Mouse (Mus musculus) kidney, embryonic 15.5 days (tissue): ENCODE data around the gene Dap. TPM values are rescaled to one million over a fixed set of nuclear protein-coding genes. Genes with fewer than 3 reads are reported as not detected.

Experiments
- ATAC-seq: fragments of 200-750 bp; cut with Nextera tagmentation; replicated peaks from 2 replicates; pipeline ENCODE4 v1.8.0; 2017; ENCODE audit warnings: moderate TSS enrichment; ENCODE audit not compliant: low FRiP score
- H3K27ac ChIP-seq: fragments of 300-500 bp; sonication (generic); 2 replicates; pipeline ENCODE4 v1.5.1; 2015; ENCODE audit warnings: mild to moderate bottlenecking, inconsistent platforms
- H3K27me3 ChIP-seq: fragments of 300-500 bp; sonication (generic); 2 replicates; pipeline ENCODE4 v1.6.1; 2015; ENCODE audit warnings: inconsistent platforms
- H3K36me3 ChIP-seq: fragments of 300-500 bp; sonication (generic); 2 replicates; pipeline ENCODE4 v1.6.1; 2015; ENCODE audit warnings: inconsistent platforms
- H3K4me1 ChIP-seq: fragments of 300-500 bp; sonication (generic); 2 replicates; pipeline ENCODE4 v1.6.1; 2015; ENCODE audit warnings: inconsistent platforms
- H3K4me2 ChIP-seq: fragments of 300-500 bp; sonication (generic); 2 replicates; pipeline ENCODE4 v1.6.1; 2015; ENCODE audit warnings: moderate library complexity, mild to moderate bottlenecking, inconsistent platforms
- H3K4me3 ChIP-seq: fragments of 300-500 bp; sonication (generic); replicated peaks from 2 replicates; pipeline ENCODE4 v1.5.1; 2015; ENCODE audit warnings: mild to moderate bottlenecking, inconsistent platforms
- H3K9ac ChIP-seq: fragments of 300-500 bp; sonication (generic); 2 replicates; pipeline ENCODE4 v1.6.1; 2015; ENCODE audit warnings: mild to moderate bottlenecking, inconsistent platforms
- H3K9me3 ChIP-seq: fragments of 300-500 bp; sonication (generic); replicated peaks from 2 replicates; pipeline ENCODE4 v1.6.1; 2016; ENCODE audit warnings: inconsistent platforms
- WGBS: fragments of 180-500 bp; shearing (Covaris S2); methylation state at CpG from one replicate; pipeline ENCODE4 v1.1.7; 2015; ENCODE audit warnings: mixed read lengths; 5-methylcytosine and 5-hydroxymethylcytosine counted together
- polyA plus RNA-seq: library from polyadenylated mRNA; unstranded; fragments of >200 nt; fragmentation: Nextera tagmentation; extraction: Ambion mirVana; gene quantifications from 2 replicates; pipeline ENCODE4 v1.2.1, GENCODE M21; 2015

The Dap gene
- polyA plus RNA-seq, 1 experiment from 2014 or later, result 86.3 TPM

GRCm38 (mm10) chr15:31239713-31240112 is 15.6 kb downstream of the Dap start:
- 71% methylated on average over 13 of the region's 13 CpGs for WGBS
- no peaks in the 10 kb centered on the region; the same call in 1 of the 2 replicates for H3K9me3 ChIP-seq
- peaks cover 36% of the 10 kb centered on the region; the same call in 1 of the 2 replicates for H3K4me1 ChIP-seq
- H3K9ac ChIP-seq, result no peak overlapping the region
- H3K4me2 ChIP-seq, result no peak overlapping the region
- H3K27ac ChIP-seq, result no peak overlapping the region
- no peaks in the 10 kb centered on the region for H3K27me3 ChIP-seq
- no peak for ATAC-seq
- H3K4me3 ChIP-seq, result no peak overlapping the region
- peaks cover 56% of the 10 kb centered on the region for H3K36me3 ChIP-seq

- Histone ChIP-seq H3K4me3 (no peak overlapping the region), H3K27ac (no peak overlapping the region), H3K4me2 (no peak overlapping the region), H3K4me1 (peaks cover 32% of the 10 kb centered on the region; the same call in 1 of the 2 replicates), H3K9me3 (no peaks in the 10 kb centered on the region; the same call in 1 of the 2 replicates), H3K27me3 (no peaks in the 10 kb centered on the region), H3K36me3 (peaks cover 56% of the 10 kb centered on the region), H3K9ac (no peak overlapping the region)
- ATAC-seq, result no peak
- 93% methylated on average over 4 of the region's 4 CpGs for WGBS
These were observed 16.1 kb downstream of the Dap start for GRCm38 (mm10) chr15:31240181-31240580.

GRCm38 (mm10) chr15:31243260-31243659 is 19.1 kb downstream of the Dap start:
- Histone ChIP-seq H3K4me1 (peaks cover 22% of the 10 kb centered on the region), H3K36me3 (peaks cover 42% of the 10 kb centered on the region), H3K4me2 (no peak overlapping the region), H3K9me3 (no peaks in the 10 kb centered on the region; the same call in 1 of the 2 replicates), H3K4me3 (no peak overlapping the region), H3K27me3 (no peaks in the 10 kb centered on the region), H3K27ac (no peak overlapping the region), H3K9ac (no peak overlapping the region)
- WGBS, result 70% methylated on average over 10 of the region's 10 CpGs
- ATAC-seq, result no peak

GRCm38 (mm10) chr15:31244696-31245445 is 20.8 kb downstream of the Dap start:
- WGBS, result 87% methylated on average over 17 of the region's 17 CpGs

GRCm38 (mm10) chr15:31245934-31246333 is 21.8 kb downstream of the Dap start:
- peak; percentile 50; the same call in 1 of the 2 replicates for ATAC-seq
- H3K4me3 ChIP-seq, result no peak overlapping the region
- no peak overlapping the region for H3K27ac ChIP-seq
- H3K4me2 ChIP-seq, result no peak overlapping the region
- no peaks in the 10 kb centered on the region for H3K27me3 ChIP-seq
- H3K9ac ChIP-seq, result no peak overlapping the region
- H3K9me3 ChIP-seq, result no peaks in the 10 kb centered on the region; the same call in 1 of the 2 replicates
- peaks cover 32% of the 10 kb centered on the region for H3K36me3 ChIP-seq
- 56% methylated on average over 9 of the region's 9 CpGs for WGBS
- H3K4me1 ChIP-seq, result peaks cover 25% of the 10 kb centered on the region

More at GRCm38 (mm10) chr15:31244696-31245445, 20.8 kb downstream of the Dap start:
- no peak for ATAC-seq
- Histone ChIP-seq H3K9ac (no peak overlapping the region), H3K9me3 (no peaks in the 10 kb centered on the region; the same call in 1 of the 2 replicates), H3K4me2 (no peak overlapping the region), H3K27me3 (no peaks in the 10 kb centered on the region), H3K27ac (no peak overlapping the region), H3K36me3 (peaks cover 42% of the 10 kb centered on the region), H3K4me3 (no peak overlapping the region), H3K4me1 (peaks cover 20% of the 10 kb centered on the region)

- Histone ChIP-seq H3K9me3 (no peaks in the 10 kb centered on the region), H3K27me3 (no peaks in the 10 kb centered on the region), H3K27ac (no peak overlapping the region), H3K36me3 (peaks cover 21% of the 10 kb centered on the region), H3K4me2 (no peak overlapping the region), H3K4me3 (no peak overlapping the region), H3K9ac (no peak overlapping the region), H3K4me1 (peaks cover 25% of the 10 kb centered on the region)
- peak; percentile 40; the same call in 1 of the 2 replicates for ATAC-seq
- WGBS, result 68% methylated on average over 9 of the region's 9 CpGs
These were observed 22.9 kb downstream of the Dap start for GRCm38 (mm10) chr15:31247035-31247434.

GRCm38 (mm10) chr15:31248882-31249281 is 24.8 kb downstream of the Dap start:
- no peaks in the 10 kb centered on the region for H3K27me3 ChIP-seq

GRCm38 (mm10) chr15:31250027-31250426 is 25.9 kb downstream of the Dap start:
- Histone ChIP-seq H3K27me3 (no peaks in the 10 kb centered on the region), H3K4me3 (no peak overlapping the region), H3K4me1 (peaks cover 25% of the 10 kb centered on the region), H3K36me3 (no peaks in the 10 kb centered on the region), H3K4me2 (no peak overlapping the region), H3K27ac (no peak overlapping the region), H3K9ac (no peak overlapping the region), H3K9me3 (no peaks in the 10 kb centered on the region)
- ATAC-seq, result no peak
- 69% methylated on average over 2 of the region's 2 CpGs for WGBS

More at GRCm38 (mm10) chr15:31248882-31249281, 24.8 kb downstream of the Dap start:
- Histone ChIP-seq H3K4me2 (no peak overlapping the region), H3K36me3 (0 out of 2 replicates have a peak, but pooled peaks cover 4% of the 10 kb centered on the region), H3K9ac (no peak overlapping the region), H3K4me1 (peaks cover 25% of the 10 kb centered on the region), H3K4me3 (no peak overlapping the region), H3K27ac (no peak overlapping the region), H3K9me3 (no peaks in the 10 kb centered on the region)
- no peak for ATAC-seq
- 69% methylated on average over 7 of the region's 7 CpGs for WGBS

GRCm38 (mm10) chr15:31250676-31251075 is 26.6 kb downstream of the Dap start:
- no peak overlapping the region for H3K4me2 ChIP-seq
- peaks cover 26% of the 10 kb centered on the region for H3K4me1 ChIP-seq
- H3K27ac ChIP-seq, result no peak overlapping the region
- H3K36me3 ChIP-seq, result no peaks in the 10 kb centered on the region
- no peak overlapping the region for H3K9ac ChIP-seq
- 66% methylated on average over 3 of the region's 3 CpGs for WGBS
- H3K9me3 ChIP-seq, result no peaks in the 10 kb centered on the region
- no peak for ATAC-seq
- no peak overlapping the region for H3K4me3 ChIP-seq
- H3K27me3 ChIP-seq, result no peaks in the 10 kb centered on the region

- WGBS, result 69% methylated on average over 6 of the region's 6 CpGs
- H3K36me3 ChIP-seq, result no peaks in the 10 kb centered on the region
These were observed 27.1 kb downstream of the Dap start for GRCm38 (mm10) chr15:31251189-31251588.

GRCm38 (mm10) chr15:31252590-31253311 is 28.6 kb downstream of the Dap start:
- H3K9ac ChIP-seq, result no peak overlapping the region
- no peaks in the 10 kb centered on the region for H3K27me3 ChIP-seq
- WGBS, result 88% methylated on average over 16 of the region's 16 CpGs

More at GRCm38 (mm10) chr15:31251189-31251588, 27.1 kb downstream of the Dap start:
- H3K27ac ChIP-seq, result no peak overlapping the region
- H3K4me2 ChIP-seq, result no peak overlapping the region
- no peak overlapping the region for H3K9ac ChIP-seq
- H3K4me3 ChIP-seq, result no peak overlapping the region
- no peaks in the 10 kb centered on the region for H3K9me3 ChIP-seq
- no peak for ATAC-seq
- H3K4me1 ChIP-seq, result peaks cover 23% of the 10 kb centered on the region
- H3K27me3 ChIP-seq, result no peaks in the 10 kb centered on the region

GRCm38 (mm10) chr15:31253380-31253779 is 29.3 kb downstream of the Dap start:
- no peaks in the 10 kb centered on the region for H3K9me3 ChIP-seq
- ATAC-seq, result no peak
- no peak overlapping the region for H3K4me3 ChIP-seq
- H3K9ac ChIP-seq, result no peak overlapping the region
- H3K36me3 ChIP-seq, result no peaks in the 10 kb centered on the region
- H3K4me2 ChIP-seq, result no peak overlapping the region
- WGBS, result 67% methylated on average over 8 of the region's 8 CpGs
- no peaks in the 10 kb centered on the region for H3K27me3 ChIP-seq
- H3K27ac ChIP-seq, result no peak overlapping the region
- peaks cover 34% of the 10 kb centered on the region for H3K4me1 ChIP-seq

More at GRCm38 (mm10) chr15:31252590-31253311, 28.6 kb downstream of the Dap start:
- Histone ChIP-seq H3K27ac (no peak overlapping the region), H3K4me3 (no peak overlapping the region), H3K4me2 (no peak overlapping the region), H3K36me3 (no peaks in the 10 kb centered on the region), H3K9me3 (no peaks in the 10 kb centered on the region), H3K4me1 (peaks cover 28% of the 10 kb centered on the region)
- ATAC-seq, result no peak
